Mouse (Mus musculus) embryonic stem cell, embryonic (primary cell): ENCODE measurements around the gene Kntc1.

Experiments
- CTCF ChIA-PET, 4 experiments: fragments of 300-600 bp in 2 of 4; fragments of 350-600 bp in 2 of 4; sonication (Branson Sonifier 250); formaldehyde crosslinking; loops; one replicate each; lab custom pipeline; 2022; ENCODE audit warnings: inconsistent platforms in 2 of 4; lab: Charles Lee
- POLR2A ChIA-PET, 4 experiments: fragments of 300-600 bp in 2 of 4; fragments of 350-600 bp in 2 of 4; sonication (Branson Sonifier 250); formaldehyde crosslinking; loops; one replicate each; lab custom pipeline; 2022; ENCODE audit warnings: antibody characterized with exemption in 4 of 4, inconsistent platforms in 1 of 4; lab: Charles Lee

Gene Kntc1

DNA sequence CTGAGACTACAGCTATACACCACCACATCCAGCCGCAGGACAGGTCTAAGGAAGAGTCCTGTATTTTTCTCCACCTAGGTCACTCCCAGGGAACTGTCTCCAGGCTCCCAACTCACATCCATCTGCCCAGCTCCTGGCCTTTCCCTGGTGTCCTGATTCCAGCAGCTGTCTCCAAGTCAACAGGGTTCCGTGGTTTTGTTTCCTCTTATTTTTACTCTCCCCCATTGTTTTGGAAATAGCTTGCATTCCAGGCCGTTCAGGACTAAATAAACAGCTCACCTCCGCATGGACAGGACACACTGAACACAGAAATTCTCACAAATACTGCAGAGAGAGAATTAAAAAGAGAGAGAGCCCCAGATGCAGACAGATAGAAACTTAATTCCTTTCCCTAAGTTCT lies 87.9 kb downstream of the Kntc1 start:
- ChIA-PET POLR2A (interaction anchor here in 3 of 4 experiments (0.6 to 1.5 kb wide), 7 partner anchors 23 to 93 kb away, joined by 3 to 4 read pairs (median 4); partner anchors contain the start of genes Ccdc62 (in 1 of the 3) and Rsrc2 (in 1 of the 3)), CTCF (interaction anchor here in 2 of 4 experiments (0.6 to 1.2 kb wide), 3 partner anchors 68 to 539 kb away, joined by 3 to 4 read pairs (median 4); no protein-coding TSS in a partner anchor)

DNA sequence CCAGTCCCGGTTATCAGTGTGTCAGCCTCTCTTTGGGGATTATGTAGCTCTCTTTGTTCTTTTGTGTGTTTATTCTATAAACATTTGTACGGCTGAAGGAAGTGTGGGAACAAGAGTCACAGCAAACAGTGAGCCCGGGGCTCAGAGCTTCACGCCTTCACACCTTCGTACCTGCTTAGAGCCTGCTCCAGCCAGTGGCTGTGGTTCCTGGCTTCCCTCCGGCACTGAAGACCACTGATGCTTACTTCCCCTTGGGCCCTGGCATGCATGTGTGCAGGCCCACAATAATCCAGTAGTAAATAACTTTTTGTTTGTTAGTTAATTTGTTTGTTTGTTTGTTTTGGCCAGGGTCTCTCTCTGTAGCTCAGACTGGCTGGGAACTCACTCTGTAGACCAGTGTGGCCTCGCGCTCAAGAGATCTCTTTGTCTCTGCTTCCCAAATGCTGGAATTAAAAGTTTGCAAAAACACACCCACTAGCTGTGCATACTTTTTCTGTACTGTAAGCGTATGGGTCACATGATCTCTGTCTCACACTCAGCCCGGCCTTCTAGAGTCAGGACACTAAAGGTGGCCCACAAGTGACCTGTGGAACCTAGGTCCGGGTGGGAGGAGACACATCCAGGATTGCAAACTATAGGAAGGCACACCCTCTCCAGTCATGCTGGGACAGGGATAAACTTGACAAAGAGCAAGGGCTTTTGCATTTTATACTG lies 92.9 kb downstream of the Kntc1 start:
- POLR2A ChIA-PET: no interaction called here
- CTCF ChIA-PET: interaction anchor here in 1 of 4 experiments (0.6 kb wide), 1 partner anchor 24 kb away, joined by 3 read pairs; no protein-coding TSS in a partner anchor

DNA sequence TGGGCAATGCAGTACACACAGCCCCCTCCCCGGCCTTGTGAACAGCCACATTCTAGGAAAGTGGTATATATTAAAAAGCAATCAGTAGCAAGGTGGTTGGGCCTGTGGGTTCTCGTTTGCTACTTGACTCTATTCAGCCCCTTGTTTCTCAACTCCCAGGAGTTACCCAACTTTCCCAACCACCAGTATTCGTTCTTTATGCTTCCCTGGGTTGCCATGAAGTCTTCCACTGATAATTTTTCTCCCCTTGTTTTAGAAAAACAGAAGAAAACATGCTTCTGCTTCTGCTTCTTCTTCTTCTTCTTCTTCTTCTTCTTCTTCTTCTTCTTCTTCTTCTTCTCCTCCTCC lies 93.4 kb downstream of the Kntc1 start:
- POLR2A ChIA-PET: no interaction called here
- CTCF ChIA-PET: no interaction called here

DNA sequence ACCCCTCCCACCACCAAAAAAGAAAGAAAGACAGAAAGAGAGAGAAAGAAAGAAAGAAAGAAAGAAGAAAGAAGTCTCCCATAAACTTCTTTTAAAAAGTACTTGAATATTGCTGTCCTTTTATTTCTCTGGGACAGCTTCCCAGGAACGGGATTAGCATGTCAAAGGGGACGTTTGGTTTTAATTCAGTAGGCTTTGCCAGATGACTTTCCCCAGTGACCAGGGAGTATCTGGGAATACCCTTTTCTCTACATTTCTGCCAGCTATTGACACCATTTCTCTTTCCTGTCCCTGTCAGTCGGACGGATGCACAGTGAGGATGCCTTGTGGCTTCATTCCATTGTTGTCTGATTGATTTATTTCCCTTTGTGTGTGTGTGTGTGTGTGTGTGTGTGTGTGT lies 94.3 kb downstream of the Kntc1 start:
- CTCF ChIA-PET: interaction anchor here in 1 of 4 experiments (0.6 kb wide), 2 partner anchors 87 to 247 kb away, joined by 4 read pairs; partner anchors contain the start of gene Ccdc62

DNA sequence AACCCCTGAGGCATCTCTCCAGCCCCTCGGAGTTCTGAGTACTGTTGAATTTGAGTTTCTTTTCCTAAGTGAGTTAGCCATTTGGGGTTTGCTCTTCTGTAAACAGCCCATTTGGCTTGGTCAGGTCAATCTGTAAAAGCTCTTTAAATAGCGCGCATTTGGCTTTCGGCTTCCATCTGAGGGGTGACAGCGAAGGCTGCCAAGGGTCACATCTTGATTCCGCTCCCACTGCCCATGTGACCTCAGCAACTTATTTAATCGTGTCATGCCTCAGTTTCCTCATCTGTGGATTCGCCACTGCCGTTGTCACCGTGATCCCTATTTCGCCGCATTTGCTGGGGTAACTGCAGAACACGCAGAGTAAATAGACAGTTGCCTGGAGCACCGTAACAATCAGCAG lies 94.8 kb downstream of the Kntc1 start:
- ChIA-PET CTCF (interaction anchor here in 1 of 4 experiments (0.6 kb wide), 1 partner anchor 86 kb away, joined by 4 read pairs; the partner anchor contains the start of gene Ccdc62), POLR2A (interaction anchor here in 2 of 4 experiments (0.7 to 1.5 kb wide), 7 partner anchors 13 to 1234 kb away, joined by 3 to 5 read pairs (median 3); partner anchors contain the start of gene Zcchc8 (in 1 of the 2))

More for the DNA sequence above, 94.3 kb downstream of the Kntc1 start:
- POLR2A ChIA-PET: interaction anchor here in 2 of 4 experiments (0.7 to 1.1 kb wide), 4 partner anchors 34 to 1235 kb away, joined by 3 to 5 read pairs (median 4); partner anchors contain the start of gene Zcchc8 (in 1 of the 2)

DNA sequence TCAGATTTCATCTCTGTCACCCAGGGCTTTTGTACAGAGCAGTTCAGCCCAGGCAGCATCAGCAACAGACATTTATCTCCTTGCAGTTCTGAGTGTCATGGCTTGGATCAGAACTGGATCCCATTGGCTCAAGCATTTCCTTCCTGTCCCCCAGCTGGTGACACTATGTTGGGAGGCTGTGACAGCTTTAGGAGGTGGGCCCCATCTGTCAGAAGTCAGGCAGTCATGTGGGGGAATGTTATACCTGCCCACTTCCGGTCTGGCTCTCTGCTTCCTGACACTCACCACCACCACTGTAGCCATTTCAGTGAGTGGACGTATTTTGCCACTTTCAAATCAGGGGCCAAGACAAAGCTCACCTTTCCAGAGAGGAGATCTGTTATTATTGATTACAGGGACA lies 101.9 kb downstream of the Kntc1 start:
- POLR2A ChIA-PET: no interaction called here

DNA sequence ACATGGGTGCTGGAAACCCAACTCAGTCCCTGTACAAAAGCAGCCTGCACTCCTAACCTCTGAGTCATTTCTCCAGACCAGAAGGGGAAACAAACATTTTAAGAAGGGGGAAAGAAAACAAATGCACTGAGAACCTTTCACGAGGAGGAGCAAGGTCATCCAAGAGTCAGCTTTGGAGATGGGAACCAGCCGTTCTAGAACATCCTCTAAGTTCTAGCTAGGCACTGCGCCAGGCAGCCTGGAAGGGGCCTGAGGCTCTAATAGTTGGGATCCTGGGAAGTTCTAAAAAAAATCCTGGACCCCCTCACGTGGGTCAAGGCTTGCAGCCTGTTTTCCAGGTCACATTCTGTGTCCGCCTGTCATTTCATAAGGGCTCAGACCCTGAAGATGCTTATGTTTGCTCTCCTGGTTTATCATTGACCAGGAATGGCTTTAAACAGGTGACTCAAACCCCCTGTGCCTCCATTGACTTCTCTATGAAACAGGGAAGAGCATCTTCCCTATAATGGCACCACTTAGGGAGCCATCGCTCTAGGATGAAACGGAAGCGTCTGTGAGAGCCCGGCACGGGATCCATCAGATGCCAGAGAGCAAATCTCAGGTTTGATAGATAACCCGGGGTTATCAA lies 104.5 kb downstream of the Kntc1 start:
- ChIA-PET POLR2A (interaction anchor here in 2 of 4 experiments (0.6 to 0.7 kb wide), 2 partner anchors 366 to 455 kb away, joined by 3 to 5 read pairs; no protein-coding TSS in a partner anchor), CTCF (interaction anchor here in 1 of 4 experiments (0.5 kb wide), 1 partner anchor 596 kb away, joined by 3 read pairs; no protein-coding TSS in a partner anchor)

More for the DNA sequence above, 101.9 kb downstream of the Kntc1 start:
- CTCF ChIA-PET: no interaction called here

DNA sequence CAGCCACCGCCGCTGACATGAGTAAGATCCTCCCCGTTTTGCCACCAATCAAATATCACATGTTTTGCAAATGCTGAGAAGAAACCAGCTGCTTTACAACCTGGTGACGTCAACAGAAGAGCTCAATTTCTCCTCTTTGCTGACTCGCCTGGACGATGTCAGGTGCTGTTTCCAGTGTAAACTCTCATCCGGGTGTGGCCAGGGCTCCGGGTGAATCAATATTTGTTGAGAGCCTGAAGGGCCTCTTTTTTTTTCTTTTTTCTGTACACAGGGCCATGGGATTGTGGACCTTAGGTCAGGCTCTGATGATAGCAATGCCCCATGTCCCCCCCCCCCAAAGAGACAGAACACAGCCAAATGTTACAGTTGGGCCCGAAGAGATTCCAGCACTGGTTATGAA lies 105.0 kb downstream of the Kntc1 start:
- POLR2A ChIA-PET: interaction anchor here in 2 of 4 experiments (0.6 to 0.7 kb wide), 2 partner anchors 367 to 455 kb away, joined by 3 to 5 read pairs; no protein-coding TSS in a partner anchor
- CTCF ChIA-PET: interaction anchor here in 1 of 4 experiments (0.5 kb wide), 1 partner anchor 597 kb away, joined by 3 read pairs; no protein-coding TSS in a partner anchor

DNA sequence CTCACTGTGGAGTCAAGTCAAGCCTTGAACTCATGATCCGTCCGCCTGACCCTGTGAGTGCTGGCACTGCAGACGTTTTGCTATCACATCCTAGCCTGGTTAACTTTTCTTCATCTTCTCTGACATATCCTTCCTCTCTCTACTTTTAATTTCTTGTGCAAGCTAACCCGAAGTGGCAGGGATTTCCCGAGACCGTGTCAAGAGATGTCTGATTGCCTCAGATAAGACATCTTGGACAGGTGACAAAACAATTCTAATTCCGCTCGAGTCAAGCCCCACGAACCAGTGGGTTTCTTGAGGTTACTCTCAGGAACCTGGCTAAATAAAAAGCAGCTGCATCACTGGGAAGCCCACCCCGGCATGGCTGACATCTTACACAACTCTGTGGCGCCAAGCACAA lies 109.3 kb downstream of the Kntc1 start:
- ChIA-PET CTCF (no interaction called here), POLR2A (interaction anchor here in 1 of 4 experiments (0.6 to 1.4 kb wide), 2 partner anchors 11 to 14 kb away, joined by 3 to 4 read pairs; no protein-coding TSS in a partner anchor)

DNA sequence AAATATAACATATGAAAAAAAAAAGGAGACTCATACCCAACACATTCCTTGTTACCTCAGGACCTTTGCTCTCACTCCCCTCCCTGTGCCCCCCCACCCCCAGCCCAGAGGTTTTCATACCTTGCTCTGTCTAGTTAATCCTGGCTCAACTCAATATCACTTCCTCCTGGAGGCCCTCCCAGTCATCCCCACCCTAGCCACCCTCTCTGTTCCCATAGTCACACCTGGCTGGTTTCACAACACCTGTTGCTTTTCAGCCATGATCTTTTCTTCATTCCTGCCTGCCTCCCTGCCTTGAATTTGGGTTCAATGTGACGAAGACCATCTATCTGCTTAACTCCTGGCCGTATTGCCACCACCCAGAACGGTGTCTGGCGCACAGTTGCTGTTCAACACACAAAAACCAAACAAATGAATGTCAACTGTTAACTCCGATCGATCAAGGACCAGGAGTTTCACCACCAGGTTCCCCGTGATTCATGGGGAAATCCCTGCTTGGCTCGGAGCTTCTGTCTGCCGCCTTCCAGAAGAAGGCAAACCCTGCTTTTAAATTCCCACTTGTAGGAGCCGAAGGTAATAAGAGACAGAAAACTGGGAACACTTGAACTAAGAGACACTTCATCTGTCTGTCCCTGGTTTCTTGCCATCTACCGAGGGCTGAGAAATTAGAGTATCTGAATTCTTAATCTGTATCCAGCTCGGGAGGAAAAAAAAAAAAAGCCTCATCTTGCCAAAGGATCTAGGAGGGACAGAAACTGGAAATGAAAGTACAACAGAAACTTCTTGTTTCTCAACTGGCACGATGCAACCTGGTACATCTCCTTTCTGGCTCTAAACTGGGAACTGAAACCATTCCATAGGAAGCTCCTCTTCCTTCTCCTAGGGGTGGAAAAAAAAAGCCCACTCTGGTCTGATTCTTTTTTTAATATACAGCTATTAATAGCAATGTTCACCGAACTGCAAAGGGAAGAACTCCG lies 113.1 kb downstream of the Kntc1 start:
- ChIA-PET POLR2A (interaction anchor here in 1 of 4 experiments (0.6 to 0.9 kb wide), 3 partner anchors 25 to 94 kb away, joined by 3 read pairs; no protein-coding TSS in a partner anchor), CTCF (interaction anchor here in 2 of 4 experiments (0.7 kb wide), 2 partner anchors 72 to 138 kb away, joined by 3 to 4 read pairs; no protein-coding TSS in a partner anchor)

DNA sequence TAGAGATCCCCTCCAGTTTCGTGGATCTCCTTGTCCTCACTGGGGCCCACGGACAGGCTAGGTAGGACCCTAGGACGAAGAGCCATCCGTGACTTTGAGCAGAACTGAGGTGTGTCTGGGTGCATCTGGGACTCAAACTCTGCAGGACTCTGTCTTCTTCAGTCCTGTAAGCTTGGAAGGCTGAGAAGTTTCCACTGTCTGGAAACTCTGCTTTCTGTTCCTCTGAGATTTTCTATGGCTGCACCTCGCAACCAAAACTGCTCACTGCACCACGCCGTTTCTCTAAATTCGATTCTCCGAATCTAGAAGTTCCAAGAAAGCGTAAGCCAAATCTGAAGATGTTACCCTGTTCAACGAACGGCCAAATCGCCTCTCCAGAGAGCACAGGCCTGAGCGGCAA lies 114.4 kb downstream of the Kntc1 start:
- CTCF ChIA-PET: no interaction called here

DNA sequence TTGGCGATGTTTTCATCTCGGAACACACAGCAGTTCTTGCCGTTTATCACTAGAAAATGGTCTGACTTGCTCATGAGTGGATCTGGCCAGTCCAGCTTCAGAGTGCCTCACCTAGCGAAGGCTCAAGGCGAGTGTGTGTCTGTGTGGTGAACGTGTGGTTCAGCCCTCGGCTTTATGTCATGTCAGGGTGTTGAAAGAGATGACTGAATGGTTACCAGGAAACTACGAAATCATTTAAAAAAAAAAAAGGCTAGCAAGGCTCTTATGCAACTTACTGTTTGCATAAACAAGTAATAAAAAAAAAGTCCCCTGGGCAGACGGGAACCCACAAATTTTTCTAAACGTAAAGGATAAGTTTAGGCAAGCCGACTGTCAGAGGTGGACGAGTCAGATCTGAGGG lies 115.8 kb downstream of the Kntc1 start, which contains the start of gene Hcar2:
Hcar2 (minus strand) TSS at position 135 of the 400 bp plus-strand sequence.
- ChIA-PET POLR2A (interaction anchor here in 1 of 4 experiments (1.1 kb wide), 1 partner anchor 8 kb away, joined by 3 read pairs; no protein-coding TSS in a partner anchor), CTCF (no interaction called here)

More for the DNA sequence above, 114.4 kb downstream of the Kntc1 start:
- POLR2A ChIA-PET: interaction anchor here in 1 of 4 experiments (0.5 to 0.9 kb wide), 3 partner anchors 27 to 512 kb away, joined by 3 to 6 read pairs (median 3); no protein-coding TSS in a partner anchor

DNA sequence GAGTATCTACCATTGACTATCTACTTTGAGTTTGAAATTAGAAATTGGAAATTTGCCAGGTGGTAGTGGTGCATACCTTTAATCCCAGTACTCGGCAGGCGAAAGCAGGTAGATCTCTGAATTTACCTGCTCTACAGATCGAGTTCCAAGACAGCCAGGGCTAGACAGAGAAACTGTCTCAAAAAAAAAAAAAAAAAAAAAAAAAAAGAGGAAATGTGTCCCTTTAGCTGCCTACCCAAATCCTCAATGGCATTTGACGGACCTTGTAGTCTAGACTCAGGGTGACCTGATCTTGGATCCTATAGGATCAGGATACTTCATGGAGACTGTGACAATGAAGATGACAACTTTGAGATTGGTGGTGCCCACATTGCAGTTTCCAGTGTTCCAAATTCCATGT lies 116.9 kb downstream of the Kntc1 start:
- ChIA-PET POLR2A (interaction anchor here in 1 of 4 experiments (1.1 kb wide), 1 partner anchor 9 kb away, joined by 3 read pairs; no protein-coding TSS in a partner anchor), CTCF (interaction anchor here in 3 of 4 experiments (0.6 to 0.7 kb wide), 4 partner anchors 25 to 329 kb away, joined by 3 to 4 read pairs (median 3); no protein-coding TSS in a partner anchor)

DNA sequence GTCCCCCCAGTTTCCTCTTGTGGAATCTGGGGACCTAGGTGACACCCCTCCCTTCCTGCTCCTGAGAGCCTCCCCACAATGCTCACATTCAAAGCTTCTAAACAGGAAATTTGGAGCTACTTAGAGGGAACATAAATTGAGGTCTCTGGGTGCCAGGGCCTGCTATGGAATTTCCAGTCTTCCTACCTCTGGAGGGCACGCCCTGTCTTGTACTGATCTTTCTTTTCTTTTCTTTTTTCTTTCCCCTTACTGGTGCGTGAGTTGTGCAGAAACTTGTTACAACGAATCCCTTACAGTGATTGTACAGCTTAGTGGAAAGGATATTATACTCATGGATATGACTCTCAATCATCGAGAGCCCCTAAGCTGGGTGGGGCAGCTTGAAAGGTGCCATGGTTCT lies 120.1 kb downstream of the Kntc1 start:
- POLR2A ChIA-PET: interaction anchor here in 1 of 4 experiments (0.6 to 1.1 kb wide), 2 partner anchors 10 to 180 kb away, joined by 3 read pairs; partner anchors contain the start of gene Hcar1
- CTCF ChIA-PET: no interaction called here
